Mouse (Mus musculus) T-helper 17 cell (primary cell): ENCODE measurements around the gene Gm20388.

Experiments used
- in situ Hi-C, 2 experiments: fragments of 300-600 bp; cut with MboI, MseI; formaldehyde crosslinking; loops; 1 replicate in 1 of 2; 2 replicates in 1 of 2; pipeline ENCODE4 v1.15.1; 2025; ENCODE audit warnings: high pct_unique_total_duplicates in 2 of 2

Gm20388 gene

GRCm38 (mm10) chr8:120285878-120286277, 375.2 kb downstream of the Gm20388 start:
- in situ Hi-C loops, result loop anchor here in 1 of 2 experiments (25.0 kb wide), 1 partner anchor 1751 kb away; no protein-coding TSS in a partner anchor

- in situ Hi-C loops, result loop anchor here in 1 of 2 experiments (25.0 kb wide), 1 partner anchor 1749 kb away; no protein-coding TSS in a partner anchor
These were observed 377.7 kb downstream of the Gm20388 start for GRCm38 (mm10) chr8:120288122-120288908.

GRCm38 (mm10) chr8:120289191-120289590, 378.6 kb downstream of the Gm20388 start:
- in situ Hi-C loops, result loop anchor here in 1 of 2 experiments (25.0 kb wide), 1 partner anchor 1748 kb away; no protein-coding TSS in a partner anchor

GRCm38 (mm10) chr8:120289698-120290181, 379.1 kb downstream of the Gm20388 start:
- in situ Hi-C loops, result loop anchor here in 1 of 2 experiments (25.0 kb wide), 1 partner anchor 1748 kb away; no protein-coding TSS in a partner anchor

GRCm38 (mm10) chr8:120290614-120291013, 380.0 kb downstream of the Gm20388 start:
- in situ Hi-C loops, result loop anchor here in 1 of 2 experiments (25.0 kb wide), 1 partner anchor 1747 kb away; no protein-coding TSS in a partner anchor

- in situ Hi-C loops, result loop anchor here in 1 of 2 experiments (25.0 kb wide), 1 partner anchor 1746 kb away; no protein-coding TSS in a partner anchor
These were observed 381.0 kb downstream of the Gm20388 start for GRCm38 (mm10) chr8:120291650-120292049.

- in situ Hi-C loops, result loop anchor here in 1 of 2 experiments (25.0 kb wide), 1 partner anchor 1745 kb away; no protein-coding TSS in a partner anchor
These were observed 381.9 kb downstream of the Gm20388 start for GRCm38 (mm10) chr8:120292316-120293107.

GRCm38 (mm10) chr8:120293421-120294357, 383.0 kb downstream of the Gm20388 start:
- in situ Hi-C loops, result loop anchor here in 1 of 2 experiments (25.0 kb wide), 1 partner anchor 1744 kb away; no protein-coding TSS in a partner anchor

GRCm38 (mm10) chr8:120294982-120295870, 384.6 kb downstream of the Gm20388 start:
- in situ Hi-C loops, result loop anchor here in 1 of 2 experiments (25.0 kb wide), 1 partner anchor 1742 kb away; no protein-coding TSS in a partner anchor

GRCm38 (mm10) chr8:120297000-120297399, 386.4 kb downstream of the Gm20388 start:
- in situ Hi-C loops, result loop anchor here in 1 of 2 experiments (25.0 kb wide), 1 partner anchor 1740 kb away; no protein-coding TSS in a partner anchor

GRCm38 (mm10) chr8:120298601-120299532, 388.2 kb downstream of the Gm20388 start:
- in situ Hi-C loops, result loop anchor here in 1 of 2 experiments (25.0 kb wide), 1 partner anchor 1738 kb away; no protein-coding TSS in a partner anchor

GRCm38 (mm10) chr8:120300601-120301141, 390.0 kb downstream of the Gm20388 start:
- in situ Hi-C loops, result no loop called here

- in situ Hi-C loops, result no loop called here
These were observed 392.5 kb downstream of the Gm20388 start for GRCm38 (mm10) chr8:120302941-120303675.

GRCm38 (mm10) chr8:120304097-120304496, 393.5 kb downstream of the Gm20388 start:
- in situ Hi-C loops, result no loop called here

GRCm38 (mm10) chr8:120305800-120306385, 395.3 kb downstream of the Gm20388 start:
- in situ Hi-C loops, result no loop called here

GRCm38 (mm10) chr8:120307103-120307502, 396.5 kb downstream of the Gm20388 start:
- in situ Hi-C loops, result no loop called here

GRCm38 (mm10) chr8:120307528-120307927, 396.9 kb downstream of the Gm20388 start:
- in situ Hi-C loops, result no loop called here
